Mouse (Mus musculus): ENCODE results near the gene Col11a2. TPM values are rescaled to one million over a fixed set of nuclear protein-coding genes. Genes with fewer than 3 reads are reported as not detected.

The Col11a2 gene
- polyA plus RNA-seq, 1 experiment, result 15.2 TPM

DNA sequence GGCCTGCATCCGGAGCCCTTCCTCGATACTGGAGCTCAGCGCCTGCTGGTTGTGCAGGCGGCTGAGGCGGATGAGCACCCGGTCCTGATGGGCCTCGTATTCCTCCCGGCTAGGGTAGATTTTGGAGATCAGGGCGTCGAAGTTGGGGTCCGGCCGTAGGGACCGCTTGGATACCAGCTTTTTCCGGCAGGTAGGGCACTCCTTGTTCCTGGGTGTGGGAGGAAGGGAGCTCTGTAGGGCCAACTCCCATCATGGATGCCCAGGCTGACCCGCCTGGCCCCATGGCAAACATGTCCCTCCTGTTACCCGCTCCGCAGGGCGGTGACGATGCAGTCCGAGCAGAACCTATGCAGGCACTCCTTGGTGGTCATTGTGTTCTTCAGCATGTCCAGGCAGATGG lies 16.2 kb upstream of the Col11a2 start:
- no peak overlapping the region for H3K27ac ChIP-seq (ENCODE audit: insufficient read depth, low read length)
- DNase-seq, result no peak
- peaks cover 11% of the 10 kb centered on the region for H3K4me1 ChIP-seq (ENCODE audit: control insufficient read depth, insufficient read depth, low read length)
- WGBS, result 95% methylated on average over 20 of the region's 20 CpGs
- no peak for TF ChIP-seq CTCF (IDR thresholded peaks at IDR 0.05; ENCODE audit: borderline replicate concordance, insufficient read depth, low read depth, low read length)
- no peak for TF ChIP-seq POLR2A (IDR thresholded peaks at IDR 0.05; ENCODE audit: borderline replicate concordance, insufficient read depth, low read length)
- no peak overlapping the region for H3K4me3 ChIP-seq (replicated peaks; ENCODE audit: insufficient read depth, low read depth, low read length)
- H3K27me3 ChIP-seq (ENCODE audit: control insufficient read depth, insufficient read depth, low read length), result no peaks in the 10 kb centered on the region

DNA sequence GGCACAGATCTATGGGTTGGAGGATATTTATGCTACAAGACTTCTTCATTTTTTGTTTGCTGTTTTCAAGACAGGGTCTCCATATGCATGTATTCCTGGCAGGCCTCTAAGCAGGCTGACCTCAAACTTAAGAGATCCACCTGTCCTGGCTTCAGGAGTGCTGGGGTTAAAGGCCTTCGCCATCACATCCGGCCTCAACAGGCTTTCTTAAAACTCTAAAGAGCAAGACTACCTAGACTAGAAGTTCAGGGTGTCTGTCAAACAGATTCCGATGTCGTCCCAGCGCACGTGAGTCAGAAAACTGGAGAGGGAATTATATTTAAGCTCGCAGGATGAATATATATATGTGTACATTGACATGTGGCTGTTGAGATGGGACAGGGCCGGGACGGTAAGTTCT lies 15.6 kb upstream of the Col11a2 start:
- 55% methylated on average over 9 of the region's 9 CpGs for WGBS
- Histone ChIP-seq H3K4me1 (ENCODE audit: control insufficient read depth, insufficient read depth, low read length) (peaks cover 11% of the 10 kb centered on the region), H3K4me3 (replicated peaks; ENCODE audit: insufficient read depth, low read depth, low read length) (peak overlapping the region; percentile 62), H3K27ac (ENCODE audit: insufficient read depth, low read length) (no peak overlapping the region), H3K27me3 (ENCODE audit: control insufficient read depth, insufficient read depth, low read length) (no peaks in the 10 kb centered on the region)
- TF ChIP-seq POLR2A (IDR thresholded peaks at IDR 0.05; ENCODE audit: borderline replicate concordance, insufficient read depth, low read length) (no peak), CTCF (IDR thresholded peaks at IDR 0.05; ENCODE audit: borderline replicate concordance, insufficient read depth, low read depth, low read length) (no peak)
- DNase-seq, result no peak

DNA sequence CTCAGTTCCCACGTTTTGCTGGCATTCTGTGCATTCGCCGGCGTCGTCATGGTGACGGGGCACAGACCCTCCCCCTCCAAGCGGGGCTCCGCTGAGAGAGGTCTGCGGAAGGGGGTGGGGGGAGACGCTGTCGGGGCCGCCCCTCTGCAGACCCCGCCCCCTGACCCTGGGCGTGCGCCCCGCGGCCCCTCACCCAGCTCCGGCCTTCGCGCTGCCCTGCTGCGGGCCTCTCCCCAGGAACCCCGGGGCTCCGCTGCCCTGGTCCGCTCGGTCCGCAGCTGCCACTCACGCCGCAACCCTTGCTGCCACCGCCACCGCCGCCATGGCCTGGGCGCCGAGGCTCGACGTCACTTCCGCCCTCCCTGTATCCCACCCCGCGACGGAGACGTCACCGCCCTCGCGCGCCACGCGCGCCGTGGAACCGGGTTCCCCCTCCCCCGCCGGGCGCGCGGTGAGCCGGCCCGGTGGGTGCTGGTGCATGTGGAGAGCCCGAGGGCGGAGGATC lies 14.9 kb upstream of the Col11a2 start, which contains the start of gene Ring1:
Gene Ring1 (minus strand): TSS at position 364 of the 505 bp plus-strand sequence.
- TF ChIP-seq POLR2A (IDR thresholded peaks at IDR 0.05; ENCODE audit: borderline replicate concordance, insufficient read depth, low read length) (peak; percentile 96), CTCF (IDR thresholded peaks at IDR 0.05; ENCODE audit: borderline replicate concordance, insufficient read depth, low read depth, low read length) (no peak)
- peak; percentile 88 to 92 for DNase-seq
- Histone ChIP-seq H3K27ac (ENCODE audit: insufficient read depth, low read length) (peak within 1 kb of the TSS; percentile 76), H3K4me1 (ENCODE audit: control insufficient read depth, insufficient read depth, low read length) (peaks cover 12% of the 10 kb centered on the region), H3K27me3 (ENCODE audit: control insufficient read depth, insufficient read depth, low read length) (no peaks in the 10 kb centered on the region), H3K4me3 (replicated peaks; ENCODE audit: insufficient read depth, low read depth, low read length) (peak within 1 kb of the TSS; percentile 62)
- WGBS, result under 1% methylated on average over 48 of the region's 58 CpGs

DNA sequence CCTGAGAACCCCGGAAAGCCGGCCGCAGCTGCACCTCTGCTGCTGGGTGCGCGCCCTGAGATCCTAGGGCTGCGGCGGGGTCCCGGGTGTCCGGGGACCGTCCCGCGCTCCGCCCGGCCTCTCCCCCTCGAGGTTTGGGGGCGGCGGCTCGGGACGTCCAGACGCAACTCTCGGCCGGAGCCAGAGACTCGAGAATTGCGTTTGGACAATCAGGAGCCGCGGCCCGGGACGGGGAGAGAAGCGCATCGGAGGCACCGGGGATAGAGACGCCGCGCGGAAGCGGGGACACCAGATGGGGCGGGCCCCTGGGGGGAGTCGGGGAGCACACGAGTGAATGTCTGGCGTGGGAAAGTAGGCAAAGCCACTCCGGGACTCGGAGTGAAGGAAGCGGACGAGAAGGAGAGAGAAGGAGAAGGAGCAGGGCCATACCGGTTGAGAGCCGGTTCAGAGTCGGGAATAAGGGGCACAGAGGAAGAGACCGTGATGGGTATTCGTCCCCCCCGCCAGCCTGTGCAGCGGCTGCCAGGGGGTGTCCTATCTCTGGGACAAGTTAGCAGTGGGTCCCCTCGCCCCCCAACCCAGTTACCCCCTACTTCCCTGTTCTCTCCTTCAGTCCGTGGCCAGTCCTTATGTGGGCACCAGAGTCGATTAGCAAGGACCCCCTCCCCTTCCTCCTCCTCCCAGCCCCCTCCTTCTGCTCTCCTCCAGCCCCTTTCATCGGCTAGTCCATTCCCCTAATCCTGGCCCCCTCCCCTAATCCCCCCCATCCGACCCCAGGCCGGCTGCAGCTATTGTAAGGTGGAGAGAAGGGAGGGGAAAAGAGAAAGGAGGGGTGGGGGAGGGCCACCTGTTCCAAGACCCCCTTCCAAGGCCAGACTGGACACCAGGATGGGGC lies 14.1 kb upstream of the Col11a2 start:
- no peak for DNase-seq
- Histone ChIP-seq H3K4me3 (replicated peaks; ENCODE audit: insufficient read depth, low read depth, low read length) (peak overlapping the region; percentile 62), H3K27me3 (ENCODE audit: control insufficient read depth, insufficient read depth, low read length) (no peaks in the 10 kb centered on the region), H3K27ac (ENCODE audit: insufficient read depth, low read length) (peak overlapping the region; percentile 76), H3K4me1 (ENCODE audit: control insufficient read depth, insufficient read depth, low read length) (peaks cover 18% of the 10 kb centered on the region)
- TF ChIP-seq POLR2A (IDR thresholded peaks at IDR 0.05; ENCODE audit: borderline replicate concordance, insufficient read depth, low read length) (no peak), CTCF (IDR thresholded peaks at IDR 0.05; ENCODE audit: borderline replicate concordance, insufficient read depth, low read depth, low read length) (no peak)
- WGBS, result under 1% methylated on average over 57 of the region's 57 CpGs

DNA sequence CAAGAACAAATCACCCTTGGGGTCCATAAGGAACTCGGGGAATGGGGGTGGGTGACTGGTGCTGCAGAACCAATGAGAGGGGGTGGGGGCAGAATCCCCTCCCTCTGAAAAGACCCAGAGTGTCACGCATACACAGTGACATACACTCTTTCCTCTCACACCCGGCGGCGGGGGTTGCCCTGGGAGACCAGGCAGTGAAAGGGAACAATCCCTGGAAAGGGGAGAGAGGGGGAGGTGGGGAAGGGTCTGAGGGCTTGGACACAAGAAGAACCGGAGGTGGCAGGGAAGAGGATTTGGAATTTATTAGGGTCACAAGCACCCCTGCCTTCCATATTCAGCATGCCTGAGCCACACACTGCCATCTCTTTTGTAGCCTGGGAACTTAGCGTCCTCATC lies 13.5 kb upstream of the Col11a2 start:
- TF ChIP-seq CTCF (IDR thresholded peaks at IDR 0.05; ENCODE audit: borderline replicate concordance, insufficient read depth, low read depth, low read length) (no peak), POLR2A (IDR thresholded peaks at IDR 0.05; ENCODE audit: borderline replicate concordance, insufficient read depth, low read length) (no peak)
- Histone ChIP-seq H3K4me3 (replicated peaks; ENCODE audit: insufficient read depth, low read depth, low read length) (no peak overlapping the region), H3K27me3 (ENCODE audit: control insufficient read depth, insufficient read depth, low read length) (no peaks in the 10 kb centered on the region), H3K27ac (ENCODE audit: insufficient read depth, low read length) (no peak overlapping the region), H3K4me1 (ENCODE audit: control insufficient read depth, insufficient read depth, low read length) (peaks cover 25% of the 10 kb centered on the region)
- peak; percentile 23 to 31 for DNase-seq
- WGBS, result 16% methylated on average over 7 of the region's 7 CpGs

DNA sequence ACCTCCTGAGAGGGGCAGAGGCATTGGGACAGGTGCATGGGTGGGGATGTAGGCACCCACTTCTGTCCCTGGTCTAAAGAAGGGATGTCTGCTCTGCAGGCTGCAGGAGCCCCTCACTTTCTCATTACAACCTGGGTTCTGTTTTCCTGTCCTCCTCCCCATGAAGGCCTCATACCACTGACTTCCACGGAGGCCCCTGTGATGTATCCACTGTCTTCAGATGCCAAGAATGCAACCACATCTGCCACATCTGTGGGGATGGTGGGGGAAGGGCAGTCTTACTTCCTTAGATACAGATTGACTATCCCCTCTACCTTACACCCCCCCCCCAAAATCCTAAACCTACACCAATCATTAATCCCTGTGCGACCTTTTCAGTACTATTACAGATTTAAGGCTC lies 13.0 kb upstream of the Col11a2 start:
- WGBS, result 29% methylated on average over 2 of the region's 2 CpGs
- Histone ChIP-seq H3K4me1 (ENCODE audit: control insufficient read depth, insufficient read depth, low read length) (peaks cover 26% of the 10 kb centered on the region), H3K27me3 (ENCODE audit: control insufficient read depth, insufficient read depth, low read length) (no peaks in the 10 kb centered on the region), H3K4me3 (replicated peaks; ENCODE audit: insufficient read depth, low read depth, low read length) (no peak overlapping the region), H3K27ac (ENCODE audit: insufficient read depth, low read length) (no peak overlapping the region)
- TF ChIP-seq CTCF (IDR thresholded peaks at IDR 0.05; ENCODE audit: borderline replicate concordance, insufficient read depth, low read depth, low read length) (no peak), POLR2A (IDR thresholded peaks at IDR 0.05; ENCODE audit: borderline replicate concordance, insufficient read depth, low read length) (no peak)
- DNase-seq, result peak in 1 of 2 experiments; percentile 22

DNA sequence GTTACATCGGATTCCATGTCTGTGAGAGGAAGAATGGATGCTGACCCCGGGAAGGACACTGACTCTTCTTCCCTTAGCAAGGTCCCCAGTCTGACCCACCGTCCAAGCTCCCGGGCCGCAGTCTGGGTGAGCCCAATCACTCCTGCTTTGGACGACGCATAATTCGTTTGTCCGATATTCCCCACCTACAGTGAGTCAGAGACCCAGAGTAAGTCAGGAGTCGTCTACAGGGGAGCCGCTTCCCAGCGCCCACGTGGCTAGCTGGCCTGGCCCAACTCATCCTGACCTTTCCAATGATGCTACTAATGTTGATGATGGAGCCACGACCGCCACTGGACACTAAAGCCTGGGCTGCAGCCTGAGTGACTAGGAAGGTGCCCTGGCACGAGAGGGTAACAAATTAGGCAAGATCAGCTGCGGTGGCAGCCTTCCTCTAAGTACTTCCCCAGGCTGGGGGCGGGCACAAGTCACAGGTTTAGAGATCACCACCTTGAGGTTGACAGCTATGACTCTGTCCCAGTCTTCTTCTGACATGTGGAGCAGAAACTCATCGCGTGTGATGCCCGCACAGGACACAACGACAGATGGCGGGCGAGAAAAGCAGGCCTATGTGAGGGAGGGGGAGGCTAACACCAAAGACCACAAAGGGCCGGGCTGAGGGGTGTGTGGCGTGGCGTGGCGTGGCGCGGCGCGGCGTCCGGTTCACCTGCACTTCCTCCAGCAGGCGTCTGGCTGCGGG lies 12.2 kb upstream of the Col11a2 start:
- no peak for TF ChIP-seq CTCF (IDR thresholded peaks at IDR 0.05; ENCODE audit: borderline replicate concordance, insufficient read depth, low read depth, low read length)
- TF ChIP-seq POLR2A (IDR thresholded peaks at IDR 0.05; ENCODE audit: borderline replicate concordance, insufficient read depth, low read length), result no peak
- peak in 1 of 2 experiments; percentile 50 for DNase-seq
- H3K27me3 ChIP-seq (ENCODE audit: control insufficient read depth, insufficient read depth, low read length), result no peaks in the 10 kb centered on the region
- WGBS, result 5% methylated on average over 36 of the region's 36 CpGs
- 0 out of 2 replicates have a peak overlapping the region, but pooled peaks have one; percentile 16 for H3K27ac ChIP-seq (ENCODE audit: insufficient read depth, low read length)
- H3K4me1 ChIP-seq (ENCODE audit: control insufficient read depth, insufficient read depth, low read length), result peaks cover 26% of the 10 kb centered on the region
- peak overlapping the region; percentile 65 for H3K4me3 ChIP-seq (replicated peaks; ENCODE audit: insufficient read depth, low read depth, low read length)
